Mouse (Mus musculus) retina, postnatal 1 day (tissue): ENCODE results near the gene Kdm2a.

Experiments used
- DNase-seq: peaks from one replicate; pipeline ENCODE4 v3.0.0-alpha.2; 2012

Gene Kdm2a

DNA sequence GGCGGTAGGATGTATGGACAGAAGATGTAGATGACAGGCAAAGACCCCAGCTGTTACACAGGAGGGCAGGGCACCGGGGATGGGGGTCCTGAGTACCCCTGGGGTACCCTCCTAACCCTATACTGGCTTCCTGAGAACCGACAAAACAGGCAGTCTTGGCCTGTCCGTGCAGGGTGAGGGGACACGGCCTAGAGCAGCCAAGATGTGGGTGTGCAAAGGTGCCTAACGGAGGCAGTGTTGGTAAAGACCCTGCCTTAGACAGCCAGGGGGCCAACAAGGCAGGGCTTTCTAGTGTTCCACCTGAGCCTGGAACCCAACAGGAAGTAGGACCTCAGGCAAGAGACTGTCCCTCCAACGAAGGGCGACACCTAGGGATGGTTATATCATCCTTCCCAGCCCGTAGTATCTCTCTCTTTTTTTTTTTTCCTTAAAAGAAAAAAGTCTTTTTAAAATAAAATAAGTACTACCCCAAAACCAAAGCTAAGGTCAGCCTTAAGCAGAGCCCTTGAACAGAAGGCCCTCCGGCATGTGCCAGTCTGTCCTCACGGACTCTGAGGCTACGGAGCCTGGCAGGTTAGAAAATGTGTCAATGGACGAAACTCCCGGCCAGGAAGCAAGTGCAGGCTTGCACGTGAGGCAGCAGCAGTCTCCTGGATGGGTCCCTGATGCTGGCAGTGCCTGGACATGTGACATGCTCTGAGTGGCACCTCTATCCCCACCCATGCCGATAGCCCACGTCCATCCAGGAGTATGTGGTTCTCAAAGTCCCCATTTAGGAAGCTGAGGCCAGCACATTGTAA, 99.6 kb downstream of the Kdm2a start:
- DNase-seq = no peak

DNA sequence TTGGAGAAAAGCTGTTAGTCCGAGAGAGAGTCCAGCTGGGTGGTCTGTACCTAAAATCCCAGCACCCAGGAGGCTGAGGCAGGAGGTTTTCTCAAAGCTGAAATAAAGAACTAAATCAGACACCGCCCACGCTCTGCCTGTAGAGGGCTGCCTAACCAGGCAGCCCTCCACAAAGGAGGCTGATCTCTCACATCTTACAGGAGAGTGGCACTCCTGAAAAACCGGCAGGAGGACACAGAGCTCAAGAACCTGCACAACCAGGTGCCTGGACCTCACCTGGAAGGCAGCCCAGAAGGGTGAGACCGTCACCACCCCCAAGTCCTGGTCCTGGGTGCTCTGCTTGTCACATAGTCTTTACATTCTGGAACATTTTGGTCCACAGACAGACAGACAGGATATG, 100.2 kb downstream of the Kdm2a start:
- DNase-seq = no peak

- no peak for DNase-seq
Measured at GRCm38 (mm10) chr19:4296611-4297010, 101.5 kb downstream of the Kdm2a start.

DNA sequence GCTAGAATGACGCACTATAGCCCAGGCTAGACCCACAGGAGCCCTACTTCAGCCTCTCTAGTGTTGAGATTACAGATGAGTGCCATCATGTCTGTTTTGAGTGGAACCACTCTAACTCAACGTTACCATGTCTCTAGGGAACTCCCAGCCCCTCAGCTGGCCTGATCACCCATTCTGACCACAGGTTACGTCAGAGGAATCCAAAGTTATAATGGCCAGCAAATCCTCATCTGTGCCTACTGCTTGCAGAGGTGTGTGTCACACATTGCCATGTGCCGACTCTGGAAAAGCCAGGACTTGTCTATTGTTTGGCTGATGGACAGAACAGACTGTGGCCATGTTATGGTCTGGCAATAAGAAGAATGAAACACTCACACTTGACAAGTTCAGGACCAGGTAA, 102.7 kb downstream of the Kdm2a start:
- DNase-seq = no peak

DNA sequence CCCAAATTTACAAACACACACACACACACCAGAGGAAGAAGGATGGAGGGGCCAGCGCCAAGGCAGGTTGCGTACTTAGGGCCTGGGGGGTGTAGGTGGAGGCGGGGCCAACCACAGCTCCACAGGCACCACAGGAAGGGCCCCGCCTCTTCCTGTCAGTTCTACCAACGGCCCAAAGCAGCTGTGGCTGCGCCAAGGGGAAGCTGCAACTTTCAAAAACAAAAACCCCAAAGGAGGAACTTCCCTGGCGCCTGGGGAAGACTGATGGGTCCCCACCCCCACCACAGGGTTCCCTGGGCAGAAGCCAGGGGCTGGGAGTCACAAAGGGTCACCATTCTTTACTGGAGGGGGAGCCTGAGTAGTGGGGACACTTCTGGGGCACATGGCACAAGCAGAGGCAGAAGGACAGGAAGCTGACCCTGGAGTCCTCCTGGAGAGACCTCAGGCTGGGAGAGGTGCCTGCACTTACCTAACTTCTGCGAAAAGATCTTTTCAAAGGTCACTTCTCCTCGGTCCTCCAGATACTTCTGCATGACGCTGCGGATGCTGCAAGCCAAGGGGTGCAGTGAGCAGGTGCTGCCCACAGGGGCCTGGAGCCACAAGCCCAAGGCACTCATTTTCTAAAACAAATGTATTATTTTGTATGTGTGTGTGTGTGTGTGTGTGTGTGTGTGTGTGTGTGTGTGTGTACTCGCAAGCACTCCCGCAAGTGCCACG, 103.5 kb downstream of the Kdm2a start:
- DNase-seq = no peak

- no peak for DNase-seq
Measured at GRCm38 (mm10) chr19:4291161-4291560, 106.9 kb downstream of the Kdm2a start.

DNA sequence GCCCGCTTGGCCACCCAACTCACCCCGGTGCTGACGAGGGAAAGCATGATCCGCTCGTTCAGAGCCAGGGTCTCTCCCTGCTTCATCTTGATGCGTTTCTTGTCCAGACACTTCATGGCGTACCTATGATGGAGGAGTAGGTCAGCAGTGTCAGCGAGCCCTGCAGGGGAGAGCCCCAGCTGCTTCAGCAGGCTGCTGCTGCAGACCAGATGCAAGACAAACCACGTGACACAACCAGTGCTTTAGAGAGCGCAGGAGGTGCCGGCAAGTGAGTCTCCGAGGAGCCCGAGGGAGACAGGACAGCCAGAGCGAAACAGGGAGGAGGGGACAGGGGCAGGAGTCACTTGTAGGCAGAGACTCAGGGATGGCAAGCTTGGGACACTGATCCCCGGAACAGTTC, 107.3 kb downstream of the Kdm2a start:
- no peak for DNase-seq

DNA sequence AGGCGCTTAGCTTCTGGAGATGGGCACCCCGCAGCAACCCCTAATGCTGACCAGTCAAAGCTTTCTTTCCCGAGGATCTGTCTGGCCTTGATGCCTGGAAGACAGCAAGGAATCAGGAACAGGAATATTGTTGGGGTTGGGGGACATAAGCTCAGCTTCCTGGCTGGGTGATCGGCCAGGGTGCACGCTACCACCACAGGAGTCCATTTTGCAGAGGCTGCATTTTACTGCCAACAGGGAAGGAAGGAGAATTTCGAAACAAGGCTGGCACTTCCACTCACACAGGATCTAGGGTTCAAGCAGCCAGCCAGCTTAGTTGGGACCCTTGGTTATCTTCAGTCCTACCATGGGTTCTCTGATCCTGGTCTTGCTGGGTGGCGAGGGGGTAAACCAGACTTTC, 114.4 kb downstream of the Kdm2a start:
- DNase-seq = no peak

GRCm38 (mm10) chr19:4282898-4283553, 115.1 kb downstream of the Kdm2a start, which contains the start of gene Ankrd13d:
Ankrd13d (minus strand) TSS chr19:4283137.
- peak; percentile 94 for DNase-seq

- no peak for DNase-seq
Measured at GRCm38 (mm10) chr19:4280425-4280824, 117.7 kb downstream of the Kdm2a start.

DNA sequence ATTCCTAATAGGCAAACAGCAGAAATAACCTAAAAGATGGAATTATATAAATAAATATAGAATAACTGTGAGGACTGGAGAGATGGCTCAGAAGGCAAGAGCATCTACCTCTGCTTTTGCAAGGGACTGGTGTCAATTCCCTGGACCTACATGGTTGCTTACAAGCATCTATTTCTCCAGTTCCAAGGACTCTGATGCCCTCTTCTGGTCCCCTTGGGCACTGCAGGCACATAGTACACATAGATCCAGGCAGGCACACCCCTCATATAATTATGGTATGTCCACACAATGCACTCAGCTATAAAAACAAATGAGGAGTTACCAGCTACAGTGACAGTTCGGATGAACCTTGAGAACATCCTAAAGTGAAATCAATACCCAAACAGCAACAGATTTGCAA, 118.6 kb downstream of the Kdm2a start:
- peak; percentile 30 for DNase-seq

GRCm38 (mm10) chr19:4270972-4271371, 127.1 kb downstream of the Kdm2a start:
- no peak for DNase-seq

GRCm38 (mm10) chr19:4270187-4270586, 127.9 kb downstream of the Kdm2a start:
- no peak for DNase-seq

DNA sequence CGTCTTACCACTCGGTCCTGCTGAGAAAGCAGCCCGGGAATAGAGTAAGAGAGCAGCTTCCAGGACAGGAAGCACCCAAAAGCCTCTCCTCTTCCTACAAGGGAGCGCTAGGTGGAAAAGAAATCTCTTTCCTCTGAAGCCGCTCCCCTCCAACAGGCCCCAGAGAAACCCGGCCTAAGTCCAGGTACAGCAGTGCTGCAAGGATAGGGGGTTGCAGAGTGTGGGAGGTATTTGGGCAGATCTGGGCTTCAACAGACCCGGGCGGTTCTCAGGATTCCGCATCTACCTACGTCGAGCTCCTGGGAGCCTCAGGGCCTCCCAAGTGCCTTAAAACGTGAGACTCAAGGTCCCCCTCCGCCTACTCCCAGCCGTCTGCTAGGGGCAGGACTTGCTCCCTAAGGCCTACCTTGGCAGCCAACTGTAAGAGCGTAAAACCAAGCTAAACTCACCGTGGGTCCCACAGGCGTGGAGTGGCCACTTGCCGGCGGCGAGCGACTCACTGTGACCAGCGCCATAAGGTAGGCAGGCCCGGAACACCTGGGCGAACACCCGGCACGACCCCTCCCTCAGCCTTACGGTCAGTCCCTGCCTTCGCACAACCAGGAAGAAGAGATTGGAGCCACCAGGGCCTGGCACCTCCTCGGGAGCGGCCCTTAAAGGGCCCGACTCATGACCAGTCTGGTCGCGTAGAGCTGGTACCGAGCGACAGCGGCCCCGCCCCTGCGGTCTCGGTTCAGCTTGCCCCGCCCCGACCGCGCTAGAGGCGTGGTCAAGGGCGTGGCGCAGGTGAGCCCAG, 129.3 kb downstream of the Kdm2a start, which contains the start of gene Ssh3:
Ssh3 (minus strand) TSS at position 615 of the 796 bp plus-strand sequence.
- peak; percentile 38 for DNase-seq

DNA sequence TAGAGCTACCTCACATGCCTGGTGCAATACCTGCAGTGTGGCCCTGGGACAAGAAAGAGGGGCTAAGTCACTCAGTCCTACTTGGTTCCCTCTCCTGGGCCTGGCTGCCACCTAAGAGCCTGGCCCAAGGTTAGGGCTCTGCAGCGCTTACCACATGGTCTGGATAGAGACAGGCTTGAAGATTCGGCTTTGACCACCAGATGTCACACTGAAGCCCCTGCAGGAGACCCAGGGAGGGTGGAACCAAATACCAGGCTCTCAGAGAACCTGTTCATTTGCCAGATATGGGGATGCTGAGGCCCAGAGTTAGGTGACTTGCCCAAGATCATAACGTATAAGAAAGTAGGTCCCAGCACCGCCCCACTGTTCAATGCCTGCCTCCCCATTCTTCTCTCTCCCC, 132.1 kb downstream of the Kdm2a start:
- peak; percentile 20 for DNase-seq
